In genomic region chrX:48521651-48522050, GRCm38 (mm10) we compare ENCODE assay signal across 16 mouse cellular contexts. TPM values are rescaled to one million over a fixed set of nuclear protein-coding genes. Genes with fewer than 3 reads are reported as not detected.
DNase-seq lines count a peak whose midpoint lies in the region; ATAC-seq and TF ChIP-seq lines count a peak whose summit lies in the region.
"Had no signal": no experiment of that assay in that cellular context is flagged by ENCODE, and none has a peak within 500 bp of the region (broad histone marks: within the 10 kb centered on the region; RNA-seq: fewer than 3 reads in every experiment).

No protein-coding gene starts in this region.

- no peak overlapping the region for H3K4me3 ChIP-seq in midbrain, embryonic 12.5 days
- no peak overlapping the region for H3K4me3 ChIP-seq in midbrain, embryonic 10.5 days
- H3K4me3 ChIP-seq in forebrain, embryonic 14.5 days (ENCODE audit: low read depth, low read length): peak overlapping the region; percentile 45; the same call in 1 of the 2 replicates
- H3K4me3 ChIP-seq in hindbrain, postnatal 0 days (ENCODE audit: low read length): no peak overlapping the region
- peak overlapping the region; percentile 54 for H3K4me3 ChIP-seq in neural tube, embryonic 15.5 days (replicated peaks)
- H3K4me3 ChIP-seq in layer of hippocampus, adult 2 months: no peak overlapping the region
- H3K4me3 ChIP-seq: heart, embryonic 15.5 days; limb, embryonic 12.5 days; stomach, embryonic 15.5 days had no signal

- H3K9me3 ChIP-seq in midbrain, embryonic 12.5 days: no peaks in the 10 kb centered on the region
- no peaks in the 10 kb centered on the region for H3K9me3 ChIP-seq in midbrain, embryonic 10.5 days (replicated peaks)
- H3K9me3 ChIP-seq in forebrain, embryonic 14.5 days (replicated peaks; ENCODE audit: control insufficient read depth, low read length): no peaks in the 10 kb centered on the region
- no peaks in the 10 kb centered on the region for H3K9me3 ChIP-seq in hindbrain, postnatal 0 days (ENCODE audit: low read length)
- no peaks in the 10 kb centered on the region for H3K9me3 ChIP-seq in neural tube, embryonic 15.5 days (replicated peaks)
- H3K9me3 ChIP-seq: heart, embryonic 15.5 days; limb, embryonic 12.5 days; stomach, embryonic 15.5 days had no signal

- no peaks in the 10 kb centered on the region for H3K27me3 ChIP-seq in midbrain, embryonic 12.5 days
- H3K27me3 ChIP-seq in midbrain, embryonic 10.5 days (ENCODE audit: low read depth, poor library complexity, severe bottlenecking): no peaks in the 10 kb centered on the region
- H3K27me3 ChIP-seq in forebrain, embryonic 14.5 days (replicated peaks; ENCODE audit: control insufficient read depth, insufficient read depth, low read length): no peaks in the 10 kb centered on the region
- no peaks in the 10 kb centered on the region for H3K27me3 ChIP-seq in hindbrain, postnatal 0 days (ENCODE audit: insufficient read depth, low read length)
- no peaks in the 10 kb centered on the region for H3K27me3 ChIP-seq in neural tube, embryonic 15.5 days (replicated peaks)
- H3K27me3 ChIP-seq: heart, embryonic 15.5 days; stomach, embryonic 15.5 days had no signal

- WGBS in midbrain, embryonic 12.5 days: 87% methylated on average over 3 of the region's 3 CpGs
- 81% methylated on average over 3 of the region's 3 CpGs for WGBS in midbrain, embryonic 10.5 days
- WGBS in forebrain, embryonic 14.5 days: 87% methylated on average over 3 of the region's 3 CpGs
- WGBS in hindbrain, postnatal 0 days: 85% methylated on average over 3 of the region's 3 CpGs
- WGBS in neural tube, embryonic 15.5 days: 82% methylated on average over 3 of the region's 3 CpGs

- no peak overlapping the region for H3K27ac ChIP-seq in midbrain, embryonic 12.5 days (replicated peaks)
- H3K27ac ChIP-seq in midbrain, embryonic 10.5 days (replicated peaks): no peak overlapping the region
- no peak overlapping the region for H3K27ac ChIP-seq in forebrain, embryonic 14.5 days (ENCODE audit: low read depth, low read length)
- H3K27ac ChIP-seq in hindbrain, postnatal 0 days: no peak overlapping the region
- H3K27ac ChIP-seq in neural tube, embryonic 15.5 days (replicated peaks): no peak overlapping the region
- no peak overlapping the region for H3K27ac ChIP-seq in layer of hippocampus, adult 2 months
- H3K27ac ChIP-seq: heart, embryonic 15.5 days; limb, embryonic 12.5 days; stomach, embryonic 15.5 days had no signal

- no peaks in the 10 kb centered on the region for H3K36me3 ChIP-seq in midbrain, embryonic 12.5 days
- no peaks in the 10 kb centered on the region; the same call in 1 of the 2 replicates for H3K36me3 ChIP-seq in midbrain, embryonic 10.5 days
- no peaks in the 10 kb centered on the region for H3K36me3 ChIP-seq in forebrain, embryonic 14.5 days (ENCODE audit: control insufficient read depth, insufficient read depth, low read length)
- H3K36me3 ChIP-seq in hindbrain, postnatal 0 days (ENCODE audit: insufficient read depth, low read length): no peaks in the 10 kb centered on the region
- no peaks in the 10 kb centered on the region for H3K36me3 ChIP-seq in neural tube, embryonic 15.5 days
- H3K36me3 ChIP-seq: heart, embryonic 15.5 days; limb, embryonic 12.5 days; stomach, embryonic 15.5 days had no signal

- 0 out of 2 replicates have a peak, but pooled peaks cover 4% of the 10 kb centered on the region for H3K4me1 ChIP-seq in midbrain, embryonic 12.5 days
- H3K4me1 ChIP-seq in midbrain, embryonic 10.5 days: peaks cover 19% of the 10 kb centered on the region; the same call in 1 of the 2 replicates
- peaks cover 2% of the 10 kb centered on the region; the same call in 1 of the 2 replicates for H3K4me1 ChIP-seq in forebrain, embryonic 14.5 days (ENCODE audit: control insufficient read depth, insufficient read depth, low read length)
- H3K4me1 ChIP-seq in hindbrain, postnatal 0 days (ENCODE audit: insufficient read depth, low read length): no peaks in the 10 kb centered on the region
- H3K4me1 ChIP-seq in neural tube, embryonic 15.5 days: peaks cover 20% of the 10 kb centered on the region
- H3K4me1 ChIP-seq: limb, embryonic 12.5 days; stomach, embryonic 15.5 days had no signal

- peak overlapping the region; percentile 63 for H3K4me2 ChIP-seq in midbrain, embryonic 12.5 days (replicated peaks)
- peak overlapping the region; percentile 67 for H3K4me2 ChIP-seq in forebrain, embryonic 14.5 days (ENCODE audit: low read length)
- H3K4me2 ChIP-seq in hindbrain, postnatal 0 days (ENCODE audit: low read depth, low read length): peak overlapping the region; percentile 64
- H3K4me2 ChIP-seq in neural tube, embryonic 15.5 days: peak overlapping the region; percentile 68
- H3K4me2 ChIP-seq: heart, embryonic 15.5 days; limb, embryonic 12.5 days; stomach, embryonic 15.5 days had no signal

- no peak for ATAC-seq in midbrain, embryonic 12.5 days (ENCODE audit: low FRiP score, low read depth)
- no peak for ATAC-seq in forebrain, embryonic 14.5 days
- ATAC-seq in hindbrain, postnatal 0 days: no peak
- no peak for ATAC-seq in neural tube, embryonic 15.5 days (ENCODE audit: low FRiP score)

- no peak overlapping the region for H3K9ac ChIP-seq in midbrain, embryonic 12.5 days (replicated peaks)
- H3K9ac ChIP-seq in forebrain, embryonic 14.5 days (ENCODE audit: low read length): no peak overlapping the region
- H3K9ac ChIP-seq in hindbrain, postnatal 0 days (replicated peaks; ENCODE audit: low read length): no peak overlapping the region
- no peak overlapping the region for H3K9ac ChIP-seq in neural tube, embryonic 15.5 days (replicated peaks)
- H3K9ac ChIP-seq: heart, embryonic 15.5 days; limb, embryonic 12.5 days; stomach, embryonic 15.5 days had no signal

- no peak for DNase-seq in midbrain, embryonic 10.5 days (ENCODE audit: low spot score)
- DNase-seq in forebrain, embryonic 14.5 days (ENCODE audit: low spot score): no peak
- DNase-seq in hindbrain, postnatal 0 days (ENCODE audit: low spot score): no peak
- no peak for DNase-seq in layer of hippocampus, adult 2 months (ENCODE audit: low spot score in 2 of 2)
- DNase-seq in retina, embryonic 14.5 days (ENCODE audit: low spot score): no peak
- DNase-seq: cerebellum, adult 2 months; kidney, postnatal 10 days; layer of hippocampus, postnatal 36 days; lung, postnatal 36 days; retina, postnatal 1 day; thymus, postnatal 14 days had no signal

- no peak for TF ChIP-seq CTCF in hindbrain, postnatal 0 days (IDR thresholded peaks at IDR 0.05; ENCODE audit: low read depth)
- TF ChIP-seq CTCF in layer of hippocampus, adult 2 months (conservative IDR thresholded peaks at IDR 0.05): no peak

RNA-seq across cellular contexts. Expression of gene Rab33a, which starts 2.6 kb away (rescaled TPM):
- polyA plus RNA-seq in midbrain, embryonic 12.5 days (2016; fragmentation: Nextera tagmentation; extraction: Ambion mirVana): 39.2 and 45.0 TPM in 2 replicates
- polyA plus RNA-seq in midbrain, embryonic 10.5 days (2016; fragmentation: Nextera tagmentation; extraction: Ambion mirVana): 11.1 and 19.1 TPM in 2 replicates
- polyA plus RNA-seq in forebrain, embryonic 14.5 days (2014; fragmentation: Nextera tagmentation; extraction: Ambion mirVana): 74.8 and 84.5 TPM in 2 replicates
- 40.4 and 43.8 TPM in 2 replicates for total RNA-seq in hindbrain, postnatal 0 days (2014; rRNA removed)
- polyA plus RNA-seq in hindbrain, postnatal 0 days (2015; fragmentation: Nextera tagmentation; extraction: Ambion mirVana): 66.3 and 70.3 TPM in 2 replicates
- 78.3 and 102 TPM in 2 replicates for polyA plus RNA-seq in neural tube, embryonic 15.5 days (2015; fragmentation: Nextera tagmentation; extraction: Ambion mirVana)
- 10 to 100 TPM; 22.1 to 24.3 TPM for total RNA-seq in layer of hippocampus, adult 2 months (2021)

RNA-seq across cellular contexts. Expression of gene Aifm1, which starts 8.3 kb away (rescaled TPM):
- 61.8 and 63.2 TPM in 2 replicates for polyA plus RNA-seq in midbrain, embryonic 12.5 days (2016; fragmentation: Nextera tagmentation; extraction: Ambion mirVana)
- polyA plus RNA-seq in midbrain, embryonic 10.5 days (2016; fragmentation: Nextera tagmentation; extraction: Ambion mirVana): 72.0 and 73.1 TPM in 2 replicates
- polyA plus RNA-seq in forebrain, embryonic 14.5 days (2014; fragmentation: Nextera tagmentation; extraction: Ambion mirVana): 46.0 and 49.9 TPM in 2 replicates
- total RNA-seq in hindbrain, postnatal 0 days (2014; rRNA removed): 7.2 and 10.7 TPM in 2 replicates
- 32.9 and 34.6 TPM in 2 replicates for polyA plus RNA-seq in hindbrain, postnatal 0 days (2015; fragmentation: Nextera tagmentation; extraction: Ambion mirVana)
- polyA plus RNA-seq in neural tube, embryonic 15.5 days (2015; fragmentation: Nextera tagmentation; extraction: Ambion mirVana): 40.9 and 49.1 TPM in 2 replicates
- total RNA-seq in layer of hippocampus, adult 2 months (2021): 10 to 100 TPM; 27.8 to 29.0 TPM

RNA-seq across cellular contexts. Expression of gene Elf4, which starts 58.7 kb away (rescaled TPM):
- polyA plus RNA-seq in midbrain, embryonic 12.5 days (2016; fragmentation: Nextera tagmentation; extraction: Ambion mirVana): 1.6 and 1.8 TPM in 2 replicates
- polyA plus RNA-seq in midbrain, embryonic 10.5 days (2016; fragmentation: Nextera tagmentation; extraction: Ambion mirVana): 1.8 and 2.0 TPM in 2 replicates
- 0.57 and 0.69 TPM in 2 replicates for polyA plus RNA-seq in forebrain, embryonic 14.5 days (2014; fragmentation: Nextera tagmentation; extraction: Ambion mirVana)
- total RNA-seq in hindbrain, postnatal 0 days (2014; rRNA removed): 0.78 and 1.5 TPM in 2 replicates
- 0.32 and 0.34 TPM in 2 replicates for polyA plus RNA-seq in hindbrain, postnatal 0 days (2015; fragmentation: Nextera tagmentation; extraction: Ambion mirVana)
- polyA plus RNA-seq in neural tube, embryonic 15.5 days (2015; fragmentation: Nextera tagmentation; extraction: Ambion mirVana): 0.74 and 2.5 TPM in 2 replicates
- under 1 TPM; 0.61 to 0.84 TPM for total RNA-seq in layer of hippocampus, adult 2 months (2021)

Comparison
In these comparisons a context has a peak if more than half of its experiments do, and no peak if none do; other contexts are left out.
1. H3K4me3 ChIP-seq: peak in forebrain, embryonic 14.5 days (single experiment) and neural tube, embryonic 15.5 days (single experiment); none in midbrain, embryonic 12.5 days (single experiment), midbrain, embryonic 10.5 days (single experiment), hindbrain, postnatal 0 days (single experiment) and layer of hippocampus, adult 2 months (single experiment).
2. Peak in every context shown above with its lines, with median percentiles within 50 percentile points of each other: H3K4me2 ChIP-seq.